ENCODE assay signal across 10 mouse cellular contexts in the genomic region with DNA sequence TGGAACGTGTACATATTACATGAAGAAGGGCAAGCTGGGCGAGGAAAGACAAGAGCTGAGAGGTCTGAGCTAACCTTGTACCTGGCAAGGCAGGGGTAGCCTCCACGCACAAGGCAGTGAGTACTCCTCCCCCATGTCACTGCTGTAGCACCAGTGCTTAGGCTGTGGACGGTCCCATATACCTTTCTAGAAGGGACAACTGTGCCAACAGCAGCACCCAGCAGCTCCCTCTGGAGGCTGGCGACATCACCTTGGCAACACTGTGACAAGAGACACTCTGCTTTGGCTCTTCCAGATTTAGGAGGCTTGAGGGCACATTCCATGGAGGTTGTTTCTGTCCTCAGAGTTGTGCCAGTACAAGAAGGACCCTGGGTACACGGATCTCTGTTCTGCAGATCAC.
A peak's percentile ranks its signal among the peaks of the same experiment; 100 is the strongest.
DNase-seq lines count a peak whose midpoint lies in the region; ATAC-seq and TF ChIP-seq lines count a peak whose summit lies in the region.
"Had no signal": no experiment of that assay in that cellular context is flagged by ENCODE, and none has a peak within 500 bp of the region (broad histone marks: within the 10 kb centered on the region; RNA-seq: fewer than 3 reads in every experiment).

No protein-coding gene starts in this region.

- no peak overlapping the region for H3K4me3 ChIP-seq in liver, adult 2 months (ENCODE audit: insufficient read depth, low read depth, low read length)
- H3K4me3 ChIP-seq: liver, embryonic 13.5 days had no signal

- H3K9ac ChIP-seq in liver, adult 2 months (ENCODE audit: low read depth, low read length) = no peak overlapping the region
- H3K9ac ChIP-seq: liver, embryonic 13.5 days had no signal

- peak; percentile 43; the same call in 1 of the 2 replicates for ATAC-seq in erythroblast, adult 5-6 weeks (replicated peaks; ENCODE audit: low FRiP score, poor library complexity, severe bottlenecking)

- peaks cover 21% of the 10 kb centered on the region for H3K4me1 ChIP-seq in liver, adult 2 months (ENCODE audit: control insufficient read depth, insufficient read depth, low read length)

- peaks cover 12% of the 10 kb centered on the region; the same call in 1 of the 2 replicates for H3K79me2 ChIP-seq in liver, adult 2 months (ENCODE audit: control insufficient read depth, insufficient read depth, low read length)

- WGBS in liver, adult 2 months = 67% methylated on average over 6 of the region's 6 CpGs

- no peak overlapping the region for H3K27ac ChIP-seq in liver, adult 2 months (replicated peaks; ENCODE audit: insufficient read depth, low read depth, low read length)
- H3K27ac ChIP-seq: liver, embryonic 13.5 days had no signal

- TF ChIP-seq POLR2A in liver, adult 2 months (IDR thresholded peaks at IDR 0.05; ENCODE audit: extremely low read depth, insufficient read depth, low read length) = no peak

- TF ChIP-seq CTCF in liver, adult 2 months (IDR thresholded peaks at IDR 0.05; ENCODE audit: low read depth, low read length) = peak; percentile 29; the same call in 1 of the 2 replicates

- no peaks in the 10 kb centered on the region for H3K27me3 ChIP-seq in liver, adult 2 months (ENCODE audit: control insufficient read depth, insufficient read depth, low read length)
- H3K27me3 ChIP-seq: liver, embryonic 13.5 days had no signal

- no peaks in the 10 kb centered on the region; the same call in 1 of the 2 replicates for H3K36me3 ChIP-seq in liver, adult 2 months (ENCODE audit: control insufficient read depth, insufficient read depth, low read length)

- peak; percentile 47 for DNase-seq in gastrocnemius, adult 18-20 months (ENCODE audit: low spot score)
- no peak for DNase-seq in gastrocnemius, postnatal 4 days (ENCODE audit: low spot score in 2 of 2)
- DNase-seq in liver, adult 2 months (ENCODE audit: extremely low read depth, low read depth, low spot score) = peak; percentile 35
- DNase-seq in liver (no peak), 3T3-L1 (ENCODE audit: low read depth, low spot score) (peak; percentile 25)
- no peak for DNase-seq in urinary bladder, postnatal 36 days (ENCODE audit: low spot score in 2 of 2)
- DNase-seq in kidney, adult 8-10 months = no peak
- DNase-seq: liver, embryonic 13.5 days; thymus, adult 18-20 months had no signal

Comparison
In these comparisons a context has a peak if more than half of its experiments do, and no peak if none do; other contexts are left out.
1. DNase-seq: peak in gastrocnemius, adult 18-20 months (single experiment), liver, adult 2 months (single experiment) and 3T3-L1 (single experiment); none in gastrocnemius, postnatal 4 days (0 of 2), liver (single experiment), urinary bladder, postnatal 36 days (0 of 2) and kidney, adult 8-10 months (0 of 2).